16 mouse cellular contexts compared by ENCODE assay signal in the genomic region with DNA sequence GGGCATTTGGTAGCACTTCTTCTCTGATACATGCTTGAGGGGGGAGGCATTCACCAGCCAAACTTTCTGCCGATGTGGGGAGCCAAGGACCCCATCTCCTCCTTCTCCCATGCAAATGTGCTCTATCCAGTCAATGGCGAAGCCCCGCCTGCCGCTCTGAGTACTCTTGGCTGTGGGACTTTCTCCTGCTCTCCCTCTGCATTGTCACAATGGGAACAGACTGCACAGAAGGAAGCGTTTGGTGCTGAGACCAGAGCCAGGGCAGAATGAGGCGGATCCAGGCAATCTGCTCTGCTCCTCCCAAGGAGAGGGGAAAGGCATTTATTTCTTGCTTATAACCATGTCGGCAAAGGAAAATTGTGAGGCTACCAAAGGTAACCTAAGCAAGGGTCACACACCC.
DNase-seq lines count a peak whose midpoint lies in the region; ATAC-seq and TF ChIP-seq lines count a peak whose summit lies in the region.
"Had no signal": no experiment of that assay in that cellular context is flagged by ENCODE, and none has a peak within 500 bp of the region (broad histone marks: within the 10 kb centered on the region; RNA-seq: fewer than 3 reads in every experiment).

No protein-coding gene starts in this region.

- H3K36me3 ChIP-seq in forebrain, embryonic 14.5 days (ENCODE audit: control insufficient read depth, insufficient read depth, low read length): no peaks in the 10 kb centered on the region
- H3K36me3 ChIP-seq in forebrain, embryonic 10.5 days (replicated peaks): no peaks in the 10 kb centered on the region
- H3K36me3 ChIP-seq in midbrain, postnatal 0 days (ENCODE audit: insufficient read depth, low read length): no peaks in the 10 kb centered on the region
- H3K36me3 ChIP-seq in midbrain, embryonic 16.5 days (ENCODE audit: control insufficient read depth, insufficient read depth, low read length): no peaks in the 10 kb centered on the region
- H3K36me3 ChIP-seq: embryonic facial prominence, embryonic 12.5 days; hindbrain, embryonic 10.5 days; intestine, embryonic 15.5 days; lung, embryonic 15.5 days; neural tube, embryonic 15.5 days had no signal

- peak; percentile 80 for ATAC-seq in forebrain, embryonic 14.5 days
- no peak for ATAC-seq in midbrain, postnatal 0 days (ENCODE audit: low FRiP score)
- ATAC-seq in midbrain, embryonic 16.5 days: no peak
- ATAC-seq: intestine, embryonic 15.5 days had no signal

- H3K9me3 ChIP-seq in forebrain, embryonic 14.5 days (replicated peaks; ENCODE audit: control insufficient read depth, low read length): no peaks in the 10 kb centered on the region
- H3K9me3 ChIP-seq in forebrain, embryonic 10.5 days: no peaks in the 10 kb centered on the region
- no peaks in the 10 kb centered on the region for H3K9me3 ChIP-seq in midbrain, postnatal 0 days (ENCODE audit: low read length)
- no peaks in the 10 kb centered on the region for H3K9me3 ChIP-seq in midbrain, embryonic 16.5 days (replicated peaks; ENCODE audit: control insufficient read depth, low read length, poor library complexity, severe bottlenecking)
- H3K9me3 ChIP-seq: embryonic facial prominence, embryonic 12.5 days; hindbrain, embryonic 10.5 days; intestine, embryonic 15.5 days; lung, embryonic 15.5 days; megakaryocyte, embryonic 14.5 days; neural tube, embryonic 15.5 days had no signal

- H3K4me2 ChIP-seq in forebrain, embryonic 14.5 days (ENCODE audit: low read length): no peak overlapping the region
- no peak overlapping the region for H3K4me2 ChIP-seq in midbrain, postnatal 0 days (ENCODE audit: low read depth, low read length, poor library complexity, severe bottlenecking)
- no peak overlapping the region for H3K4me2 ChIP-seq in midbrain, embryonic 16.5 days (ENCODE audit: low read length)
- H3K4me2 ChIP-seq: embryonic facial prominence, embryonic 12.5 days; intestine, embryonic 15.5 days; lung, embryonic 15.5 days; neural tube, embryonic 15.5 days had no signal

- peak; percentile 62 for DNase-seq in forebrain, embryonic 14.5 days (ENCODE audit: low spot score)
- no peak for DNase-seq in forebrain, embryonic 10.5 days (ENCODE audit: extremely low spot score, low spot score)
- DNase-seq in midbrain, postnatal 0 days (ENCODE audit: low spot score): peak; percentile 26
- DNase-seq in cerebellum, adult 9-10 months: peak; percentile 77
- peak; percentile 60 for DNase-seq in layer of hippocampus, adult 9-11 months
- no peak for DNase-seq in thymus, postnatal 25 days
- DNase-seq in spleen, postnatal 4 days (ENCODE audit: low spot score in 2 of 2): no peak
- DNase-seq: gastrocnemius, postnatal 36 days; kidney, postnatal 14 days had no signal

- no peaks in the 10 kb centered on the region for H3K4me1 ChIP-seq in forebrain, embryonic 14.5 days (ENCODE audit: control insufficient read depth, insufficient read depth, low read length)
- peaks cover 8% of the 10 kb centered on the region for H3K4me1 ChIP-seq in forebrain, embryonic 10.5 days
- H3K4me1 ChIP-seq in midbrain, postnatal 0 days (ENCODE audit: insufficient read depth, low read length): no peaks in the 10 kb centered on the region
- H3K4me1 ChIP-seq in midbrain, embryonic 16.5 days (ENCODE audit: control insufficient read depth, insufficient read depth, low read length): no peaks in the 10 kb centered on the region
- H3K4me1 ChIP-seq: intestine, embryonic 15.5 days; lung, embryonic 15.5 days; neural tube, embryonic 15.5 days had no signal

- no peak for TF ChIP-seq CTCF in midbrain, postnatal 0 days (IDR thresholded peaks at IDR 0.05)

- no peak overlapping the region for H3K9ac ChIP-seq in forebrain, embryonic 14.5 days (ENCODE audit: low read length)
- H3K9ac ChIP-seq in midbrain, postnatal 0 days (replicated peaks; ENCODE audit: low read length, poor library complexity, severe bottlenecking): no peak overlapping the region
- no peak overlapping the region for H3K9ac ChIP-seq in midbrain, embryonic 16.5 days (ENCODE audit: low read depth, low read length)
- H3K9ac ChIP-seq: embryonic facial prominence, embryonic 12.5 days; intestine, embryonic 15.5 days; lung, embryonic 15.5 days; neural tube, embryonic 15.5 days had no signal

- no peaks in the 10 kb centered on the region for H3K27me3 ChIP-seq in forebrain, embryonic 14.5 days (replicated peaks; ENCODE audit: control insufficient read depth, insufficient read depth, low read length)
- H3K27me3 ChIP-seq in forebrain, embryonic 10.5 days (ENCODE audit: poor library complexity, severe bottlenecking): no peaks in the 10 kb centered on the region
- no peaks in the 10 kb centered on the region for H3K27me3 ChIP-seq in midbrain, postnatal 0 days (ENCODE audit: insufficient read depth, low read length)
- H3K27me3 ChIP-seq in midbrain, embryonic 16.5 days (ENCODE audit: control insufficient read depth, insufficient read depth, low read depth, low read length): no peaks in the 10 kb centered on the region
- H3K27me3 ChIP-seq: intestine, embryonic 15.5 days; lung, embryonic 15.5 days; neural tube, embryonic 15.5 days had no signal

- H3K4me3 ChIP-seq in forebrain, embryonic 14.5 days (ENCODE audit: low read depth, low read length): no peak overlapping the region
- no peak overlapping the region for H3K4me3 ChIP-seq in forebrain, embryonic 10.5 days
- no peak overlapping the region for H3K4me3 ChIP-seq in midbrain, postnatal 0 days (ENCODE audit: low read depth, low read length)
- no peak overlapping the region for H3K4me3 ChIP-seq in midbrain, embryonic 16.5 days (ENCODE audit: low read depth, low read length)
- H3K4me3 ChIP-seq: embryonic facial prominence, embryonic 12.5 days; hindbrain, embryonic 10.5 days; intestine, embryonic 15.5 days; lung, embryonic 15.5 days; megakaryocyte, embryonic 14.5 days; neural tube, embryonic 15.5 days had no signal

- 0 out of 2 replicates have a peak overlapping the region, but pooled peaks have one; percentile 27 for H3K27ac ChIP-seq in forebrain, embryonic 14.5 days (ENCODE audit: low read depth, low read length)
- H3K27ac ChIP-seq in forebrain, embryonic 10.5 days: no peak overlapping the region
- H3K27ac ChIP-seq in midbrain, postnatal 0 days (ENCODE audit: low read depth, low read length): no peak overlapping the region
- H3K27ac ChIP-seq in midbrain, embryonic 16.5 days (ENCODE audit: low read length): no peak overlapping the region
- H3K27ac ChIP-seq: embryonic facial prominence, embryonic 12.5 days; hindbrain, embryonic 10.5 days; intestine, embryonic 15.5 days; lung, embryonic 15.5 days; neural tube, embryonic 15.5 days had no signal

- 47% methylated on average over 7 of the region's 7 CpGs for WGBS in forebrain, embryonic 14.5 days
- WGBS in forebrain, embryonic 10.5 days: 78% methylated on average over 7 of the region's 7 CpGs
- 61% methylated on average over 7 of the region's 7 CpGs for WGBS in midbrain, postnatal 0 days
- WGBS in midbrain, embryonic 16.5 days: 58% methylated on average over 7 of the region's 7 CpGs

Comparison
In these comparisons a context has a peak if more than half of its experiments do, and no peak if none do; other contexts are left out.
1. DNase-seq: peak in forebrain, embryonic 14.5 days (single experiment), midbrain, postnatal 0 days (single experiment), cerebellum, adult 9-10 months (single experiment) and layer of hippocampus, adult 9-11 months (single experiment); none in forebrain, embryonic 10.5 days (single experiment), thymus, postnatal 25 days (single experiment) and spleen, postnatal 4 days (0 of 2).